Mouse (Mus musculus): ENCODE results near the gene Csta1. TPM values are rescaled to one million over a fixed set of nuclear protein-coding genes. Genes with fewer than 3 reads are reported as not detected.
"Not testable (repeated sequence)": the region's sequence is repeated elsewhere in the genome, so short reads cannot be mapped to it uniquely, and the experiment has no call there.

The Csta1 gene
- total RNA-seq (2017): not detected in 2 replicates

GRCm38 (mm10) chr16:36131141-36131540 is at the start of gene Csta1:
TSS of gene Csta1 (minus strand) at chr16:36131241.
- ATAC-seq (replicated peaks; ENCODE audit: low read depth, poor library complexity, severe bottlenecking): no peak

DNA sequence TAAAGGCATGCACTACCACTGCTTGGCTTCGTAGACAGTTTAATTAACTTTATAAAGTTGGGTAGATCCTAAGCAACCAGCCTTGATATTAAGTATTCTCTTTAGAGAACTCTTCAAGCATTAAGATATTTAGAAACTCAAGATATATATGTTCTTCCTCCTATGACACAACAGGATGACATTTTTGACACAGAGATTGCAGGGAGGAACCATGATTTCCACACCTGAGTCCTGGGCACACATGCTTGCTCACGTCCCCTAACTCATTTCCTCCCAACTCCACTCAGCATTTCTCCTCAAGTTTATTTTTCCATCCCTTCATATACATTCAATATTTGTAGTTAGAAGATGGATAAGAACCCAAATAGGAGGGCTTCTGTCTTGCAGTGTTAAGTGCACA is 48.9 kb upstream of the Csta1 start:
- ATAC-seq (replicated peaks; ENCODE audit: low read depth, poor library complexity, severe bottlenecking): no peak

- no peak for ATAC-seq (replicated peaks; ENCODE audit: low read depth, poor library complexity, severe bottlenecking)
Observed at GRCm38 (mm10) chr16:36176108-36176507, 45.1 kb upstream of the Csta1 start.

GRCm38 (mm10) chr16:36167841-36168240 is 36.8 kb upstream of the Csta1 start:
- ATAC-seq (replicated peaks; ENCODE audit: low read depth, poor library complexity, severe bottlenecking): not testable (repeated sequence)

DNA sequence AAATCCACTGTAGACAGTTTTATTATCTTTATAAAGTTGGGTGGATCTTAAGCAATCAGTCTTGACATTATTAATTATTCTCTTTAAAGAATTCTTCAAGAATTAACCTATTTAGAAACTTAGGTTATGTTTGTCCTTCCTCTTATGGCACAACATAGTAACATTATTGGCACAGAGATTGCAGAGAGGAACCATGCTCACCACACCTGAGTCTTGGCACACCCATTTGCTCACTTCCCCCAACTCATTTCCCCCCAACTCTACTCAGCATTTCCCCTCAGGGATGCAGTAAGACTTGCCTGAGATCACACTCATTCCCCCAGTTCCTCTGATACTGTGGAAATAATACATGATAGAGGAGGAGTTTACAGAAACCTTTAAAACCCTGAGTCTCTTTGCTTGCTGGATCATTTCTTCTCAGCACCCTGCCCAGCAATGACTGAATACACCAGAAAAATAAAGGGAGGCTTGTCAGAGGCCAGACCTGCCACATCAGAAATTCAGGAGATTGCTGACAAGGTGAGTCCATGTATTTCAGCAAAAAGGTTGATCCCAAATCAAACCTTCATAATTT is 25.4 kb upstream of the Csta1 start, which contains the start of gene Stfa2l1:
Gene Stfa2l1 (plus strand): TSS at position 410 of the 574 bp plus-strand sequence.
- no peak for ATAC-seq (replicated peaks; ENCODE audit: low read depth, poor library complexity, severe bottlenecking)

- no peak for ATAC-seq (replicated peaks; ENCODE audit: low read depth, poor library complexity, severe bottlenecking)
Observed at GRCm38 (mm10) chr16:36138201-36138600, 7.2 kb upstream of the Csta1 start.

DNA sequence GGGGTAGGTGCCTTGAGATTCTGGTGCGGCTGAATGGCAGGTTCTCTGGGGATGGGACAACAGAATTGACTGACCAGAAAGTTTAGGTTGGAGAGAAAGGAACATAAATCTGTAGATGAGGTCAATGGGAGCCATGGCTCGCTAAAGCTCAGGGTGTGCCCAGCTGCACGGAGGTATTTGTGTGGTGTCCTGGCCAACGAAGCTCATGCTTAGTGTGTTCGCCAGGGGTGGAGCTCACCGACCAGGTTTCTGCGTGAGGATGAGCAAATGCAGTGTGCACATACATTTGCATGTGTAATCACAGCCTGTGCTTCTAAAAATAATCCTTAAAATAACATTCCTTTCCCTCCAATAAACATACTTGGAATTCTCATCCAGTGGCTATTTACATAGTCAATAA is 2.9 kb downstream of the Csta1 start:
- ATAC-seq (replicated peaks; ENCODE audit: low read depth, poor library complexity, severe bottlenecking): no peak

DNA sequence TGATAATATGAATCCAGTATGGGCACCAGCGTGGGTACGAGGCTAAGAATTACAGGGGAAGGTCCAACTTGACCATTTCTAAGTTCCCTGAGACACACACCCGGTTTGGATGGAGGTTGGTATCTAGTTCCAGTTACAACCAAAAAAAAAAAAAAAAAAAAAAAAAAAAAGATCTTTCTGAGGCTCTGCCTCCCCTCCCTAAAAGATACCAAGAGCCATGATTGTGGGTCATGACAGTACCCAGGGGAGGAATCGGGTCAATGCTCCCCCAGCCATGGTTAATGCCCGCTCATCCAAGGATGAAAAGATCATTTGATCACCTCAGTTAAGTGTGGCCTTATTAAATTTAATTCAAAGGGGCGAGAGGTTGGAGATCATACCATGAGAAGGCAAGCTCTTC is 15.3 kb downstream of the Csta1 start:
- not testable (repeated sequence) for ATAC-seq (replicated peaks; ENCODE audit: low read depth, poor library complexity, severe bottlenecking)

- not testable (repeated sequence) for ATAC-seq (replicated peaks; ENCODE audit: low read depth, poor library complexity, severe bottlenecking)
Observed at GRCm38 (mm10) chr16:36111486-36111885, 19.6 kb downstream of the Csta1 start.

- no peak for ATAC-seq (replicated peaks; ENCODE audit: low read depth, poor library complexity, severe bottlenecking)
Observed at GRCm38 (mm10) chr16:36102211-36102610, 28.8 kb downstream of the Csta1 start.

DNA sequence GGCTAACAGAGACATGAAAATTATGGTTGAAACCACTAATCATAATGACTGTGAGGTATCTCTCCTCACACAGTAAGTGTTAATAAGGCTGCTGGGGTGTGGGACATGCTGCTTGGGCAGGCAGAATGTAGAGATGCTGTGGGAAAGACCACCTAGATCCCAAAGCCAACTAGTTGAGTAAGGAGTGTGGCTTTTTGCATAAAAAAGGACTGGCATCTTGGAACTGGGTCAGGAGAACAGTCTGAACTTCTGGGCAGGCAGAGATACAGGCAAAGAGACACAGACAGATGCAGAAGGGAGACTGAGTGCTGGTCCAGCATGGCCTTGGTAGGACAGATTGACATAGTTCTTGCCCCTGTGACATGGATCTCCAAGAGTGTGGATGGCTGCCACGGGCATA is 29.5 kb downstream of the Csta1 start:
- no peak for ATAC-seq (replicated peaks; ENCODE audit: low read depth, poor library complexity, severe bottlenecking)

GRCm38 (mm10) chr16:36097813-36098499 is 33.1 kb downstream of the Csta1 start:
- ATAC-seq (replicated peaks; ENCODE audit: low read depth, poor library complexity, severe bottlenecking): not testable (repeated sequence)

GRCm38 (mm10) chr16:36094079-36094478 is 37.0 kb downstream of the Csta1 start:
- no peak for ATAC-seq (replicated peaks; ENCODE audit: low read depth, poor library complexity, severe bottlenecking)

- no peak for ATAC-seq (replicated peaks; ENCODE audit: low read depth, poor library complexity, severe bottlenecking)
Observed at GRCm38 (mm10) chr16:36090785-36091509, 40.1 kb downstream of the Csta1 start.

- no peak for ATAC-seq (replicated peaks; ENCODE audit: low read depth, poor library complexity, severe bottlenecking)
Observed at GRCm38 (mm10) chr16:36089850-36090616, 41.0 kb downstream of the Csta1 start.

GRCm38 (mm10) chr16:36089065-36089464 is 42.0 kb downstream of the Csta1 start:
- ATAC-seq (replicated peaks; ENCODE audit: low read depth, poor library complexity, severe bottlenecking): no peak

- ATAC-seq (replicated peaks; ENCODE audit: low read depth, poor library complexity, severe bottlenecking): no peak
Observed at GRCm38 (mm10) chr16:36087846-36088245, 43.2 kb downstream of the Csta1 start.

DNA sequence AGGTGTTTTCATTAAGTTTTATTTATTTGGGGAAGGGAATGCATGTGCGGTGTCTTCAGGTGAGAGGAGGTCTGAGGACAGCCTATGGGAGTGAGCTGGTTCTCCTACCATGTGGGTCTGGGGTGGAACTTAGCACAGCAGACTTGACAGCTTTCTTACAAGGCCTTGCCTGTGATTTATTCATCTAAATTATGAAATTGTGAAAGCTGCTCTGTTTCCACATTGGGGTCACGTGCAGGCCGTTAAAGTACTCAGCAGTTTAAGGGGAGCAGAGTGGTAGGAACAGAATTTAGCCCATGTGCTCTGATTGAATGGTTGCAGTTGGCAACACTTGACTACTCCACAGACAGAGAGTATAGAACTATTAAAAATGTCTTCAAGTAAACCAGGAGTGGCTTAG is 51.1 kb downstream of the Csta1 start:
- ATAC-seq (replicated peaks; ENCODE audit: low read depth, poor library complexity, severe bottlenecking): no peak

DNA sequence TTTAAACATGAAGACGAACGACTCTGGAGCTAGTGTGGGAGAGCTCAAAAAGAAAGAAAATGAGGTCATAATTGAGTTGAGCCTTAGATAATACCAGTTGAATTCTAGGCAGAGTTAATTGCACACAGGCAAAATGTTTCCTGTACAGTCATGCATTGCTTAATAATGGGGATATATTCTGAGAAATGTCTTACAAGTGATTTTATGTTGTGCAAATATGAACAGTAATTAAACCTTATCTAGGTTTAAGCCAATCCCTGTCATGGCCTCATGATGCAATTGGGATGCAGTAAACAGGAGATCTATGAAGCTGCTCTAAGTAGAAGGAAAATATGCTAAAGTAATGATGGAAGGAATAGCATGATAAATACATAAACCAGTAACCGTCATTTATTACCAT is 56.3 kb downstream of the Csta1 start:
- ATAC-seq (replicated peaks; ENCODE audit: low read depth, poor library complexity, severe bottlenecking): no peak

DNA sequence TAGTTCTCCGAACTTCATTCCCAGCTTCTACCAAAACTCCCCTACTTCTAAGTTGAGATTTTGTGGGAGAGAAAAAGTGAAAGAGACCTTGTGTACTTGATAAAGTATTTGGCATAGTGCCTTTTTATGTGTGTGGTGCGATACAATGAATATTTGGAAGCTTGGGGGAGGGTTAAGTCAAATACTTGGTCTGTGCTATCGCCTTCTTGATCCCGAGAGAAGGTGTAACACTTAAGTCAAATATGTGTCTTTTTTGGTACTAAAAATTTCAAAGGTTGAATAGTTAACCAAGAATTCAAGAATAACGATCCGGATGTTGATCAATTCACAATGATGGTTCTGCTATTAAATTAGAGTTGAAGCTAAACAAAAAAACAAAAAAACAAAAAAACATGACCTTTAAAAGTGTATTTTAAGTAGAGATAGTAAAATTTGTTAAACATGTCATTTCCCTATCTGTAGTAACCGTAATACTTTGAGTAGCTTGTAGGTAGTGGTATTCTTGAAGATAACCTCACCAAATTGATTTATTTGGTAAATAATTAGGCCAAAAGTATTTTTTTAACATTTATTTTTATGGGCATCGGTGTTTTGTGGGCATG is 58.5 kb downstream of the Csta1 start:
- no peak for ATAC-seq (replicated peaks; ENCODE audit: low read depth, poor library complexity, severe bottlenecking)
